Mouse (Mus musculus) testis, adult 2 months (tissue): ENCODE measurements around the gene Yju2.

Experiments
- CTCF ChIP-seq: fragments of 200-500 bp; IDR thresholded peaks from 2 replicates; pipeline ENCODE4 v1.5.1; 2012; ENCODE audit warnings: low read depth, mild to moderate bottlenecking, inconsistent platforms, low read length, moderate library complexity; ENCODE audit not compliant: control insufficient read depth, insufficient read depth, insufficient replicate concordance
- POLR2A ChIP-seq: fragments of 200-500 bp; IDR thresholded peaks from 2 replicates; pipeline ENCODE4 v1.6.1; 2012; ENCODE audit warnings: low read depth, mild to moderate bottlenecking, inconsistent platforms, low read length, moderate library complexity; ENCODE audit not compliant: control insufficient read depth

DNA sequence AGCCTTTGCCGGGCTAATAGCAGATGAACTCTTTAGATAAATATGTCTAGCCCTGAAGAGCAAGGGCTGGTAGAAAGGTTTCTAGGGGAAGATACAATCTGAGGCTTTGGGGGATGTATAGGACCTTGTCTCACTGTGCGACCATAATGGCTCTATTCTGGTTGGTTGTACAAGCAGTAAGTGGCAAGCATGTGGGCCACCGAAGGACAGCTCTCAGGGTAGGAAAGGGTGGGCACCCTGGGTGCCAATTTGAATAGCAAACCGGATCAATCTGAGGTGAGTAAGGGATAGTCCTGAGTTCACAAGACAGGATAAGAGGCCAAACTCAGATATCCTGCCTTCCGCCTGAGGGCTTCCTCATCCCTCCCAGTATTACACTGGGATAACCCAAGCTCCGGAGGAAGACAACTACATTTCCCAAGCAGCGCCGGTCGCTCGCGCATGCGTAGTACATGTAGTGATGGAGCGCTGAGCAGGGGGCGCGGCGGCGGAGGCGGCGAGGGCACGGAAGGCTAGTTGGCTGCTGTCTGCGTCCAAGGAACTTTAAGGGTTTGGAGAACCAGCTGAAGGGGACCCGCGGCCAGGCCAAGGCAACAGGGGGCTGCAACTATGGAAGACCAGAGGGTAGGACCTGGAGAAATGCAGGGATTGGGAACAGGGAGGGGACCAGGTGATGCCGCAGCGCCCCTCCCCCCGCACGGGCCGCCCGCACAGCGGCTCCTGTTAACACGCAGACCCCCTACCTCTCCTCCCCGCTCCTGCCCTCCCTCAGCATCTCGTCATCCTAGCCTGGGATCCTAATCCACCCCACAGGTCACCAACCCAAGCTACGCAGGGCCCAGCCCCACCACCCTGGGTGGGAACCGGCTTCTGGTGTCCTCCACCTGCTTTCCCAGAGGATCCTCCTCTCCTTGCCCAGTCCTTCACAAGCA is 27.4 kb downstream of the Yju2 start, which contains the start of gene Fsd1:
- TF ChIP-seq CTCF (no peak), POLR2A (no peak)
